Mouse (Mus musculus) thymus, postnatal 0 days (tissue): ENCODE results near the gene Stbd1. TPM values are rescaled to one million over a fixed set of nuclear protein-coding genes. Genes with fewer than 3 reads are reported as not detected.
A peak's percentile ranks its signal among the peaks of the same experiment; 100 is the strongest.

Experiments
- DNase-seq: peaks from one replicate; pipeline ENCODE4 v3.0.0-alpha.2; 2015; ENCODE audit warnings: low spot score
- polyA plus RNA-seq: library from polyadenylated mRNA; unstranded; fragments of >200 nt; fragmentation: Nextera tagmentation; extraction: Ambion mirVana; gene quantifications from 2 replicates; pipeline ENCODE4 v1.2.1, GENCODE M21; 2015

Stbd1 gene
- polyA plus RNA-seq = 2.2 and 2.3 TPM in 2 replicates

- peak; percentile 10 for DNase-seq
These were observed at the start of gene Stbd1 for GRCm38 (mm10) chr5:92602691-92603690. Gene Stbd1 (plus strand): TSS chr5:92603041.

GRCm38 (mm10) chr5:92553939-92554338, 48.9 kb upstream of the Stbd1 start:
- DNase-seq = peak; percentile 29

- no peak for DNase-seq
These were observed 48.4 kb upstream of the Stbd1 start for GRCm38 (mm10) chr5:92554443-92554842.

- DNase-seq = no peak
These were observed 47.8 kb upstream of the Stbd1 start, which contains the start of gene Fam47e for GRCm38 (mm10) chr5:92554891-92555511. Gene Fam47e (plus strand): TSS chr5:92555069.

- DNase-seq = no peak
These were observed 46.9 kb upstream of the Stbd1 start for GRCm38 (mm10) chr5:92555905-92556304.

- DNase-seq = no peak
These were observed 45.3 kb upstream of the Stbd1 start for GRCm38 (mm10) chr5:92557508-92557907.

GRCm38 (mm10) chr5:92560201-92560600, 42.6 kb upstream of the Stbd1 start:
- DNase-seq = no peak

- no peak for DNase-seq
These were observed 40.8 kb upstream of the Stbd1 start for GRCm38 (mm10) chr5:92562002-92562401.

GRCm38 (mm10) chr5:92571232-92571631, 31.6 kb upstream of the Stbd1 start:
- no peak for DNase-seq

- no peak for DNase-seq
These were observed 23.3 kb upstream of the Stbd1 start for GRCm38 (mm10) chr5:92579559-92579958.

- DNase-seq = no peak
These were observed 16.9 kb upstream of the Stbd1 start for GRCm38 (mm10) chr5:92585932-92586331.

GRCm38 (mm10) chr5:92595026-92595425, 7.8 kb upstream of the Stbd1 start:
- no peak for DNase-seq

- no peak for DNase-seq
These were observed 6.0 kb upstream of the Stbd1 start for GRCm38 (mm10) chr5:92596865-92597264.

GRCm38 (mm10) chr5:92599030-92599429, 3.8 kb upstream of the Stbd1 start:
- DNase-seq = no peak

- no peak for DNase-seq
These were observed 1.8 kb downstream of the Stbd1 start for GRCm38 (mm10) chr5:92604452-92605247.

GRCm38 (mm10) chr5:92607492-92608229, 4.8 kb downstream of the Stbd1 start:
- DNase-seq = no peak

- DNase-seq = no peak
These were observed 9.9 kb downstream of the Stbd1 start for GRCm38 (mm10) chr5:92612756-92613155.

GRCm38 (mm10) chr5:92621883-92622282, 19.0 kb downstream of the Stbd1 start:
- no peak for DNase-seq

- no peak for DNase-seq
These were observed 25.1 kb downstream of the Stbd1 start for GRCm38 (mm10) chr5:92627896-92628295.

- DNase-seq = peak; percentile 2
These were observed 30.7 kb downstream of the Stbd1 start for GRCm38 (mm10) chr5:92633526-92633925.

- DNase-seq = no peak
These were observed 32.1 kb downstream of the Stbd1 start for GRCm38 (mm10) chr5:92634916-92635315.
